23 mouse cellular contexts compared by ENCODE assay signal in the genomic region with DNA sequence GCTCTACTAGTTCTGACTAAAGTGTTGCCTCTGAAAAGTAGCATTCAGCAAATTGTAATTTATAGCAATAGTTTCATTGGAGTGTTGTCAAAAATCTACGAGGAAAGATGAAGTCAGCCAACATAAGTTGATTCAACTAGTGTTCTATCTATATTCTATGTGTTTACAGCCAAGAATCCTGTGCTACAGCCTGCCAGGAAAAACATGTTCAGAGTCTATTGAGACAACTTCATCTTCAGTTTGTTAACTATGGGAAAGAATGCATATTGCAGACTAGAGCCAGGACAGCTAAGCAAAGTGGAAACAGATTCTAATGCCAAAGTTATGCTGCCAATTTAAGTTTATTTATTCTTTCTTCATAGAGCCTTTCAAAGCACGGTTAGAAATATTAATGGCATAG. TPM values are rescaled to one million over a fixed set of nuclear protein-coding genes. Genes with fewer than 3 reads are reported as not detected.
"Had no signal": no experiment of that assay in that cellular context is flagged by ENCODE, and none has a peak within 500 bp of the region (broad histone marks: within the 10 kb centered on the region; RNA-seq: fewer than 3 reads in every experiment).

No protein-coding gene starts in this region.

- DNase-seq: kidney, adult 2 months; kidney, postnatal 25 days; liver; liver, embryonic 13.5 days; liver, postnatal 0 days; lung, postnatal 36 days; right cerebral cortex, postnatal 4 days; spleen, adult 18-20 months; thymus, postnatal 36 days had no signal

- H3K4me2 ChIP-seq: kidney, embryonic 15.5 days; liver, embryonic 13.5 days; lung, embryonic 15.5 days; midbrain, embryonic 11.5 days; midbrain, embryonic 15.5 days; neural tube, embryonic 12.5 days; stomach, embryonic 15.5 days had no signal

- H3K4me1 ChIP-seq: kidney, embryonic 15.5 days; liver, embryonic 13.5 days; lung, embryonic 15.5 days; midbrain, embryonic 15.5 days; neural tube, embryonic 12.5 days; stomach, embryonic 15.5 days had no signal

- H3K9me3 ChIP-seq: kidney, embryonic 15.5 days; liver, embryonic 13.5 days; lung, embryonic 15.5 days; midbrain, embryonic 15.5 days; neural tube, embryonic 12.5 days; stomach, embryonic 15.5 days had no signal

- H3K36me3 ChIP-seq: kidney, embryonic 15.5 days; liver, embryonic 13.5 days; lung, embryonic 15.5 days; midbrain, embryonic 15.5 days; neural tube, embryonic 12.5 days; stomach, embryonic 15.5 days had no signal

- H3K27ac ChIP-seq: kidney, embryonic 15.5 days; left cerebral cortex, adult 2 months; liver, embryonic 13.5 days; lung, embryonic 15.5 days; midbrain, embryonic 15.5 days; neural tube, embryonic 12.5 days; stomach, embryonic 15.5 days had no signal

- ATAC-seq: liver, postnatal 0 days; midbrain, embryonic 15.5 days had no signal

- H3K9ac ChIP-seq: kidney, embryonic 15.5 days; liver, embryonic 13.5 days; liver, postnatal 0 days; lung, embryonic 15.5 days; midbrain, embryonic 15.5 days; neural tube, embryonic 12.5 days; stomach, embryonic 15.5 days had no signal

- H3K27me3 ChIP-seq: kidney, embryonic 15.5 days; liver, embryonic 13.5 days; lung, embryonic 15.5 days; midbrain, embryonic 15.5 days; neural tube, embryonic 12.5 days; stomach, embryonic 15.5 days had no signal

- H3K4me3 ChIP-seq: kidney, embryonic 15.5 days; left cerebral cortex, adult 2 months; liver, embryonic 13.5 days; lung, embryonic 15.5 days; midbrain, embryonic 15.5 days; neural tube, embryonic 12.5 days; stomach, embryonic 15.5 days had no signal

RNA-seq across cellular contexts. Expression of a gene that starts 31.8 kb away (rescaled TPM):
- total RNA-seq: layer of hippocampus, postnatal 25 days; left cerebral cortex, adult 2 months; left cerebral cortex, postnatal 14 days; megakaryocyte progenitor cell, adult 5-6 weeks; monocyte, adult 5-6 weeks; neutrophil, adult 5-6 weeks had no signal
- polyA plus RNA-seq: kidney, adult 2 months; kidney, embryonic 15.5 days; limb, embryonic 11.5 days; liver, embryonic 13.5 days; liver, postnatal 0 days; lung, embryonic 15.5 days; midbrain, embryonic 11.5 days; midbrain, embryonic 15.5 days; neural tube, embryonic 12.5 days; stomach, embryonic 15.5 days; thymus, postnatal 0 days had no signal
